Mouse (Mus musculus): ENCODE results near the gene Negr1.

- no peak for TF ChIP-seq POLR2A (IDR thresholded peaks at IDR 0.05; ENCODE audit: low read depth, low read length)
- no peak for TF ChIP-seq CTCF (conservative IDR thresholded peaks at IDR 0.05; ENCODE audit: insufficient read depth, insufficient read length, low read depth, low read length)
These were observed 45.3 kb downstream of the Negr1 start for GRCm38 (mm10) chr3:156606846-156607245.

All from kidney, adult 2 months (tissue).